Mouse (Mus musculus): ENCODE results near the gene Zc3h7b. TPM values are rescaled to one million over a fixed set of nuclear protein-coding genes. Genes with fewer than 3 reads are reported as not detected.
A peak's percentile ranks its signal among the peaks of the same experiment; 100 is the strongest.

The Zc3h7b gene
- polyA plus RNA-seq, 1 experiment = 18.8 TPM

DNA sequence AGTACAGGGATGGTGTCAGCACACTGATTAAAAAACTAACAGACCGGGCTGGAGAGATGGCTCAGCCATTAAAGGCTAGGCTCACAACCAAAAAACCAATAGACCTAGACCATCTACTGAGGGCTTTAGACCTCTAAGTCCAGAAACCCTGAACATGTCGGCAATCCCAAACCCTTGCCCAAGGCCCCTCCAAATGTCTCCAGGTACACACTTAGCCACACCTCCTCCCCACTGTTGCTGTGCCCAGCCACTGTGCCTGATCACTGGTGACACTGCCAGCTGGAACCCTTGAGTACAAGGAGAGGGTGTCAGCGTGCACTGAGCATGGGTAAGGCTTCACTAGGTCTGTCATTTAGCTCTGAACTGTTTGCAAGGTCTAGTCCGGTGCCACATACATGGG lies 53.6 kb downstream of the Zc3h7b start:
- H3K4me1 ChIP-seq (ENCODE audit: control insufficient read depth, insufficient read depth, insufficient read length) = peaks cover 8% of the 10 kb centered on the region
- TF ChIP-seq CTCF (IDR thresholded peaks at IDR 0.05; ENCODE audit: extremely low read depth, insufficient read depth, insufficient read length, insufficient replicate concordance) (no peak), POLR2A (IDR thresholded peaks at IDR 0.05; ENCODE audit: low read depth, low read length) (no peak)
- peaks cover 3% of the 10 kb centered on the region for H3K36me3 ChIP-seq (ENCODE audit: control insufficient read depth, insufficient read depth, low read length)
- no peak overlapping the region for H3K4me3 ChIP-seq (ENCODE audit: extremely low read depth, insufficient read depth, insufficient read length)
- WGBS = 93% methylated on average over 4 of the region's 4 CpGs
- no peak overlapping the region for H3K27ac ChIP-seq (ENCODE audit: insufficient read depth, low read length)
- H3K27me3 ChIP-seq (ENCODE audit: control insufficient read depth, insufficient read depth, low read length) = no peaks in the 10 kb centered on the region
- DNase-seq (ENCODE audit: low read depth in 1 of 2, low spot score in 2 of 2) = no peak

- H3K4me3 ChIP-seq (ENCODE audit: extremely low read depth, insufficient read depth, insufficient read length) = no peak overlapping the region
- peaks cover 8% of the 10 kb centered on the region for H3K4me1 ChIP-seq (ENCODE audit: control insufficient read depth, insufficient read depth, insufficient read length)
- H3K36me3 ChIP-seq (ENCODE audit: control insufficient read depth, insufficient read depth, low read length) = peaks cover 2% of the 10 kb centered on the region; the same call in 1 of the 2 replicates
- H3K27me3 ChIP-seq (ENCODE audit: control insufficient read depth, insufficient read depth, low read length) = no peaks in the 10 kb centered on the region
- DNase-seq (ENCODE audit: low read depth in 1 of 2, low spot score in 2 of 2) = no peak
- no peak overlapping the region for H3K27ac ChIP-seq (ENCODE audit: insufficient read depth, low read length)
- 75% methylated on average over 3 of the region's 3 CpGs for WGBS
- no peak for TF ChIP-seq POLR2A (IDR thresholded peaks at IDR 0.05; ENCODE audit: low read depth, low read length)
- no peak for TF ChIP-seq CTCF (IDR thresholded peaks at IDR 0.05; ENCODE audit: extremely low read depth, insufficient read depth, insufficient read length, insufficient replicate concordance)
Measured at GRCm38 (mm10) chr15:81800391-81800790, 55.5 kb downstream of the Zc3h7b start.

DNA sequence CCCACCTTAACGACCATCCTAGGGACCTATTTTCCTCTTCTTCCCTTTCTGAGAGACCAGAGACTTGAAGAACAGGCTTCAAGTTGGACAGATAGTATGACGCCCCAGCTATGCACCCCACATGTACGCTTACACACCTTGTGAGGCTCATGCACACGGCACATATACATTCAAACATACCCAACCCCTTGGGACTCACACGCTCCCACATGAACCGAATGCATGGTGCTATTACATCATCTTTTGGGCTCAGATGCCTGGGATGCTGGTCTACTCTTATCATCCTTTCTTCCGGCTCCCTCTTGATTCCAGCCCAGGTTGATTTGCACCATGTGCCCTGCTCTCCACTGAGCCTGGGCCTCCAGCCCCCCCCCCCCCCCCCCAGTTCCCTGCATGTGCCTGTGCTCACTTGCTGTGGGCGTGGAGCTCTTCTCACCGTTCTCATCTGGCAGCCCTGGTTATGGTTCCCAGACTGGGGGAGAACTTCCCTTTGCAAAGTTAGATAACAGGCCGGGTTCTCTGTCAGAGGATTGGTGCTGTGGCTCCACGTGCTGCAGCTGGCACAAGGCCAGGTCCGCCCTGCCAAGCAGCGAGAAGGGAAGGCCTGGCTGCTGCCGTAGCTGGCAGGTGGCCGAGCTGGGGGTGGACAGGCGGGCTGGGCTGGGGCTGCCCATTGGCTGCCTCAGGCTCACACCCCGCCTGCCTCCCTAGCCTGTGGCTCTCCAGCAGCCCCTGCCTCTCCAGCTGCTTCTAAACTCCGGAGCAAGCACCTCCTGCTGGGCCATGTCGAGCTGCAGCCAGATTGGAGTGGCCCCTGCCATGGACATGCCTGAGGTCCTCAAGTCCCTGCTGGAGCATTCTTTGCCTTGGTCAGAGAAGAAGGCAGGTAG lies 57.4 kb downstream of the Zc3h7b start, which contains the start of gene Tef:
Gene Tef, plus strand, starts transcription at position 421 of the 890 bp plus-strand sequence.
- WGBS = 15% methylated on average over 19 of the region's 19 CpGs
- peaks cover 8% of the 10 kb centered on the region for H3K4me1 ChIP-seq (ENCODE audit: control insufficient read depth, insufficient read depth, insufficient read length)

DNA sequence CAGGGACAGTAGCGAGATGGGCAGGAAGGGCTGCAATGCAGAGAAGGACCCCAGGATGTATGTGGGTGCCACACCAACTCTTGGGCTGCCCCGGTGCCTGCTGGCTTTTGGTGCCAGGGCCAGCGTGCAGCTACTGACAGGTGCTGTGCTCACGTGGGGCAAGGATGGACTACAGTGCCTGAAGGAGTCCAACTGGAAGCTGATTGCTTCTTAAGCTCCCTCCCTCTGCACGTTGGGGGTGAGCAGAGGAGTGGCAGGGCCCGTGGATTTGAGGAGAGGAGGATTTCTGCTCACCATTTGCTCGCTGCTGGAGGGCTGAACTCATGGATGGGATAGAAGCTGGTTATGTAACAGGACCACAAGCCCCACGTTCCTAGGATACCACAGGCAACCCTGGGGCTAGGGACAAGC lies 58.1 kb downstream of the Zc3h7b start:
- H3K27me3 ChIP-seq (ENCODE audit: control insufficient read depth, insufficient read depth, low read length) = no peaks in the 10 kb centered on the region
- no peaks in the 10 kb centered on the region for H3K36me3 ChIP-seq (ENCODE audit: control insufficient read depth, insufficient read depth, low read length)
- peak overlapping the region; percentile 44 for H3K27ac ChIP-seq (ENCODE audit: insufficient read depth, low read length)
- 21% methylated on average over 8 of the region's 8 CpGs for WGBS
- no peak for DNase-seq (ENCODE audit: low read depth in 1 of 2, low spot score in 2 of 2)
- peaks cover 8% of the 10 kb centered on the region for H3K4me1 ChIP-seq (ENCODE audit: control insufficient read depth, insufficient read depth, insufficient read length)
- H3K4me3 ChIP-seq (ENCODE audit: extremely low read depth, insufficient read depth, insufficient read length) = peak overlapping the region; percentile 52; the same call in 1 of the 2 replicates
- TF ChIP-seq POLR2A (IDR thresholded peaks at IDR 0.05; ENCODE audit: low read depth, low read length) (no peak), CTCF (IDR thresholded peaks at IDR 0.05; ENCODE audit: extremely low read depth, insufficient read depth, insufficient read length, insufficient replicate concordance) (no peak)

More for the DNA sequence above, 57.4 kb downstream of the Zc3h7b start, which contains the start of gene Tef:
- Histone ChIP-seq H3K27me3 (ENCODE audit: control insufficient read depth, insufficient read depth, low read length) (no peaks in the 10 kb centered on the region), H3K36me3 (ENCODE audit: control insufficient read depth, insufficient read depth, low read length) (no peaks in the 10 kb centered on the region), H3K4me3 (ENCODE audit: extremely low read depth, insufficient read depth, insufficient read length) (peak within 1 kb of the TSS; percentile 52; the same call in 1 of the 2 replicates), H3K27ac (ENCODE audit: insufficient read depth, low read length) (peak within 1 kb of the TSS; percentile 44)
- TF ChIP-seq CTCF (IDR thresholded peaks at IDR 0.05; ENCODE audit: extremely low read depth, insufficient read depth, insufficient read length, insufficient replicate concordance) (no peak), POLR2A (IDR thresholded peaks at IDR 0.05; ENCODE audit: low read depth, low read length) (no peak)
- peak; percentile 62 to 82 for DNase-seq (ENCODE audit: low read depth in 1 of 2, low spot score in 2 of 2)

DNA sequence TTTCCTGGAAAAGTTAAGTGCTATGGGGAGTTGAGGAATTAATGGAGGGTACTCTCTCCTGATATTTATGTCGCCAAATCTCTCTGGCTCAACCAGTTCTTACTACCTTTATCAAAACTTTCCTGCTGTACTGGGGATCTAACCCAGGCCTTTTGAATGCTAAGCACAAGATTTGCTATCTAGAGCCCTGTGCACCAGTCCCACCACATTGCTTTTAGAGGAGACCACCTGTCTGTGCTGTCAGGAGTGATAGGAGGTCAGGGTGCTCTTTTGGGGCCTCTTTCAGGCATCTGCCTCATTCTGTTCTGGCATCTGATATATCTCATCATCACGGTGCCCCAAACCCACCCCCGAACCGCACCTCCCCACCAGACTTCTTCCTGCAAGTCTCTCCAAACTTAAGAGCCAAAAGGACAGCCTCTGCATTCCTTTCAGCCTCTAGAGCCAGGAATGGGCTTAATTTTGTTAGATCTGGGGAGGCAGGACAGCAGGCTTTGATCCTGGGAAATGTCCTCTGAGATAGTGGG lies 58.6 kb downstream of the Zc3h7b start:
- no peak overlapping the region for H3K4me3 ChIP-seq (ENCODE audit: extremely low read depth, insufficient read depth, insufficient read length)
- no peak overlapping the region for H3K27ac ChIP-seq (ENCODE audit: insufficient read depth, low read length)
- H3K27me3 ChIP-seq (ENCODE audit: control insufficient read depth, insufficient read depth, low read length) = no peaks in the 10 kb centered on the region
- WGBS = 71% methylated on average over 4 of the region's 4 CpGs
- DNase-seq (ENCODE audit: low read depth in 1 of 2, low spot score in 2 of 2) = no peak
- H3K4me1 ChIP-seq (ENCODE audit: control insufficient read depth, insufficient read depth, insufficient read length) = peaks cover 8% of the 10 kb centered on the region
- TF ChIP-seq POLR2A (IDR thresholded peaks at IDR 0.05; ENCODE audit: low read depth, low read length) (no peak), CTCF (IDR thresholded peaks at IDR 0.05; ENCODE audit: extremely low read depth, insufficient read depth, insufficient read length, insufficient replicate concordance) (no peak)
- no peaks in the 10 kb centered on the region for H3K36me3 ChIP-seq (ENCODE audit: control insufficient read depth, insufficient read depth, low read length)

DNA sequence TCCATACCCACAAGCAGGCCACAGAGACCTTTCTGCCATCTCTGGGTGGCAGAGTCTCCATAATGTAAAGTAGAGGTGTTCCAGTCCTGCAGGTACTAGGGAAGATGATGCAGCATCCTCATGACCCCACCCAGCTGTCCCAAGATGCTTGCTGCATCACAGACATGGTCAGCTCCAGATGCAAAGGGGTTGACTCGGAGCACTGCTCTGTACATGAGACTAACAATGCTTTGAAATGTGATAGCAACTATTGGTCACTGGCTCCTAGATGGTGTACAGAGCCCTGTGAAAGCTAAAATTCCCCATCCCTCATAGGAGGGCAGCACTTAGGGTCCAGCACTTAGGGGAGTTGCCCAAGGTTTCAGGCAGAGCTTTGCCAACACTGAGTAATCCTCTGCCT lies 59.3 kb downstream of the Zc3h7b start:
- no peak overlapping the region for H3K4me3 ChIP-seq (ENCODE audit: extremely low read depth, insufficient read depth, insufficient read length)
- 81% methylated on average over 1 of the region's 1 CpGs for whole genome bisulfite sequencing
- TF ChIP-seq POLR2A (IDR thresholded peaks at IDR 0.05; ENCODE audit: low read depth, low read length) (no peak), CTCF (IDR thresholded peaks at IDR 0.05; ENCODE audit: extremely low read depth, insufficient read depth, insufficient read length, insufficient replicate concordance) (no peak)

More for the DNA sequence above, 59.3 kb downstream of the Zc3h7b start:
- Histone ChIP-seq H3K27ac (ENCODE audit: insufficient read depth, low read length) (no peak overlapping the region), H3K4me1 (ENCODE audit: control insufficient read depth, insufficient read depth, insufficient read length) (peaks cover 8% of the 10 kb centered on the region), H3K27me3 (ENCODE audit: control insufficient read depth, insufficient read depth, low read length) (no peaks in the 10 kb centered on the region), H3K36me3 (ENCODE audit: control insufficient read depth, insufficient read depth, low read length) (no peaks in the 10 kb centered on the region)
- DNase-seq (ENCODE audit: low read depth in 1 of 2, low spot score in 2 of 2) = no peak

Data from spleen, adult 2 months (tissue).